ENCODE assay signal across 15 mouse cellular contexts in the genomic region with DNA sequence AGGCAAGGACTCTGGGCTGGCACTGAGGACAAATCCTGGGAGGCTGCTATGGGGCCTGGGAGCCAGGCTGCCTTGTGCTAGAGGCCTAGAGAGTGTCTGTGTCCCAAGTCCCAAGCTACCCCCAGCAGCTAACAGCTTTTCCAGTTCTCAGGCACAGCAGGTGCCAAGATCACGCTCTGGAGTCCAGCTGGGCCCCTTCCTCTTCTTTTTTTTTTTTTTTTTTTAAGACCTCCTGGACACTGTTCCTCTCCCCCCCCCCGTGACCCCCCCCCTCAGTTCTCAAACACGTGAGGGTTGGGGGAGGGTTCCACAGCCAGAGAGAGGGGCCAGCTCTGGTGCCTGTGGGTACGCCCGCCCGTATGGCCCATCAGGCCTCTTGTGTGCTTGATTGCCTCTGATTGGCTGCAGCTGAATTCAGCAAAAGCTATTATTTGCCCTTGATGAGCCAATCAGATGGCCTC. TPM values are rescaled to one million over a fixed set of nuclear protein-coding genes. Genes with fewer than 3 reads are reported as not detected.
DNase-seq lines count a peak whose midpoint lies in the region; ATAC-seq and TF ChIP-seq lines count a peak whose summit lies in the region.
"Had no signal": no experiment of that assay in that cellular context is flagged by ENCODE, and none has a peak within 500 bp of the region (broad histone marks: within the 10 kb centered on the region; RNA-seq: fewer than 3 reads in every experiment).

No protein-coding gene starts in this region.

- H3K27ac ChIP-seq in embryonic facial prominence, embryonic 14.5 days (replicated peaks; ENCODE audit: low read depth, low read length), result no peak overlapping the region
- peak overlapping the region; percentile 55; the same call in 1 of the 2 replicates for H3K27ac ChIP-seq in hindbrain, embryonic 14.5 days
- H3K27ac ChIP-seq: limb, embryonic 15.5 days had no signal

- H3K4me2 ChIP-seq in embryonic facial prominence, embryonic 14.5 days (ENCODE audit: low read depth, low read length), result no peak overlapping the region
- no peak overlapping the region for H3K4me2 ChIP-seq in hindbrain, embryonic 14.5 days (replicated peaks)
- H3K4me2 ChIP-seq: limb, embryonic 15.5 days had no signal

- TF ChIP-seq POLR2A in lung, adult 2 months (IDR thresholded peaks at IDR 0.05; ENCODE audit: borderline replicate concordance, extremely low read depth, low read depth, low read length), result no peak

- H3K9ac ChIP-seq in embryonic facial prominence, embryonic 14.5 days (ENCODE audit: low read depth, low read length), result no peak overlapping the region
- H3K9ac ChIP-seq in hindbrain, embryonic 14.5 days, result no peak overlapping the region
- H3K9ac ChIP-seq: limb, embryonic 15.5 days had no signal

- no peaks in the 10 kb centered on the region for H3K36me3 ChIP-seq in embryonic facial prominence, embryonic 14.5 days (ENCODE audit: control insufficient read depth, insufficient read depth, low read length)
- H3K36me3 ChIP-seq in hindbrain, embryonic 14.5 days (replicated peaks; ENCODE audit: control insufficient read depth, insufficient read depth), result no peaks in the 10 kb centered on the region
- H3K36me3 ChIP-seq: limb, embryonic 15.5 days had no signal

- peak; percentile 45; the same call in 1 of the 2 replicates for ATAC-seq in embryonic facial prominence, embryonic 14.5 days (ENCODE audit: low read depth)
- ATAC-seq in hindbrain, embryonic 14.5 days (ENCODE audit: low FRiP score), result no peak
- no peak for ATAC-seq in granulocyte monocyte progenitor cell, adult 5-6 weeks (replicated peaks; ENCODE audit: poor library complexity, severe bottlenecking)
- ATAC-seq: activated CD4-positive, CD25-positive, alpha-beta regulatory T cell, adult 4 months; lung, postnatal 0 days had no signal

- peak; percentile 59 for DNase-seq in ZHBTc4 (ENCODE audit: low read depth, low spot score)
- no peak for DNase-seq in embryonic facial prominence, embryonic 14.5 days (ENCODE audit: low spot score)
- no peak for DNase-seq in hindbrain, embryonic 14.5 days (ENCODE audit: low spot score)
- DNase-seq in neural tube, embryonic 10.5 days (ENCODE audit: extremely low spot score, low spot score), result peak; percentile 39
- DNase-seq in left cerebral cortex, postnatal 4 days, result no peak
- no peak for DNase-seq in lung, adult 2 months
- no peak for DNase-seq in layer of hippocampus, adult 9-10 months (ENCODE audit: low spot score)
- DNase-seq: kidney, postnatal 36 days; right cerebral cortex, postnatal 25 days; thymus, postnatal 4 days had no signal

- no peak for TF ChIP-seq CTCF in lung, adult 2 months (IDR thresholded peaks at IDR 0.05; ENCODE audit: insufficient read depth, low read length)

- intact Hi-C loops in left cerebral cortex, postnatal 4 days (cut with DNase I), result no loop called here

- H3K4me3 ChIP-seq in embryonic facial prominence, embryonic 14.5 days (ENCODE audit: low read depth, low read length), result no peak overlapping the region
- H3K4me3 ChIP-seq in hindbrain, embryonic 14.5 days (replicated peaks; ENCODE audit: low read length), result no peak overlapping the region
- no peak overlapping the region for H3K4me3 ChIP-seq in lung, adult 2 months (replicated peaks; ENCODE audit: extremely low read depth, low read depth, low read length)
- H3K4me3 ChIP-seq: limb, embryonic 15.5 days; myocyte had no signal

- WGBS in embryonic facial prominence, embryonic 14.5 days, result 38% methylated on average over 4 of the region's 6 CpGs
- 2% methylated on average over 4 of the region's 6 CpGs for WGBS in hindbrain, embryonic 14.5 days
- WGBS in lung, adult 2 months, result 67% methylated on average over 4 of the region's 6 CpGs

- H3K9me3 ChIP-seq in embryonic facial prominence, embryonic 14.5 days (ENCODE audit: control insufficient read depth, low read length), result no peaks in the 10 kb centered on the region
- H3K9me3 ChIP-seq in hindbrain, embryonic 14.5 days (ENCODE audit: control insufficient read depth, low read length), result no peaks in the 10 kb centered on the region
- H3K9me3 ChIP-seq: limb, embryonic 15.5 days had no signal

- no peaks in the 10 kb centered on the region for H3K4me1 ChIP-seq in embryonic facial prominence, embryonic 14.5 days (ENCODE audit: control insufficient read depth, insufficient read depth, low read length)
- H3K4me1 ChIP-seq in hindbrain, embryonic 14.5 days (replicated peaks; ENCODE audit: control insufficient read depth, insufficient read depth, low read length), result peaks cover 47% of the 10 kb centered on the region
- H3K4me1 ChIP-seq in lung, adult 2 months (ENCODE audit: control insufficient read depth, insufficient read depth, low read length), result no peaks in the 10 kb centered on the region

- no peaks in the 10 kb centered on the region for H3K27me3 ChIP-seq in embryonic facial prominence, embryonic 14.5 days (replicated peaks; ENCODE audit: control insufficient read depth, insufficient read depth, low read length)
- no peaks in the 10 kb centered on the region for H3K27me3 ChIP-seq in hindbrain, embryonic 14.5 days (ENCODE audit: control insufficient read depth, insufficient read depth, low read length)

RNA-seq across cellular contexts. Expression of a gene that starts 45.6 kb away (rescaled TPM):
- polyA plus RNA-seq in embryonic facial prominence, embryonic 14.5 days (2014; fragmentation: Nextera tagmentation; extraction: Ambion mirVana), result 0.88 and 0.93 TPM in 2 replicates
- 6.8 and 7.7 TPM in 2 replicates for polyA plus RNA-seq in hindbrain, embryonic 14.5 days (2014; fragmentation: Nextera tagmentation; extraction: Ambion mirVana)
- total RNA-seq in left cerebral cortex, postnatal 4 days (2021), result 10 to 100 TPM; 31.9 to 50.0 TPM
- polyA plus RNA-seq in lung, adult 2 months (2012; rRNA removed), result 0.72 and 1.2 TPM in 2 replicates
- total RNA-seq in granulocyte monocyte progenitor cell, adult 5-6 weeks (2014; fragmentation: Nextera tagmentation), result 0.19 TPM in 1 of 2 replicates, not detected in the other
- total RNA-seq in granulocyte monocyte progenitor cell, adult 5-6 weeks (2017), result 0.09 and 0.10 TPM in 2 replicates

Comparison
In these comparisons a context has a peak if more than half of its experiments do, and no peak if none do; other contexts are left out.
1. DNase-seq: peak in ZHBTc4 (single experiment) and neural tube, embryonic 10.5 days (single experiment); none in embryonic facial prominence, embryonic 14.5 days (single experiment), hindbrain, embryonic 14.5 days (single experiment), left cerebral cortex, postnatal 4 days (single experiment), lung, adult 2 months (single experiment) and layer of hippocampus, adult 9-10 months (single experiment).